Mouse (Mus musculus): ENCODE results near the gene Glod4.

The Glod4 gene

DNA sequence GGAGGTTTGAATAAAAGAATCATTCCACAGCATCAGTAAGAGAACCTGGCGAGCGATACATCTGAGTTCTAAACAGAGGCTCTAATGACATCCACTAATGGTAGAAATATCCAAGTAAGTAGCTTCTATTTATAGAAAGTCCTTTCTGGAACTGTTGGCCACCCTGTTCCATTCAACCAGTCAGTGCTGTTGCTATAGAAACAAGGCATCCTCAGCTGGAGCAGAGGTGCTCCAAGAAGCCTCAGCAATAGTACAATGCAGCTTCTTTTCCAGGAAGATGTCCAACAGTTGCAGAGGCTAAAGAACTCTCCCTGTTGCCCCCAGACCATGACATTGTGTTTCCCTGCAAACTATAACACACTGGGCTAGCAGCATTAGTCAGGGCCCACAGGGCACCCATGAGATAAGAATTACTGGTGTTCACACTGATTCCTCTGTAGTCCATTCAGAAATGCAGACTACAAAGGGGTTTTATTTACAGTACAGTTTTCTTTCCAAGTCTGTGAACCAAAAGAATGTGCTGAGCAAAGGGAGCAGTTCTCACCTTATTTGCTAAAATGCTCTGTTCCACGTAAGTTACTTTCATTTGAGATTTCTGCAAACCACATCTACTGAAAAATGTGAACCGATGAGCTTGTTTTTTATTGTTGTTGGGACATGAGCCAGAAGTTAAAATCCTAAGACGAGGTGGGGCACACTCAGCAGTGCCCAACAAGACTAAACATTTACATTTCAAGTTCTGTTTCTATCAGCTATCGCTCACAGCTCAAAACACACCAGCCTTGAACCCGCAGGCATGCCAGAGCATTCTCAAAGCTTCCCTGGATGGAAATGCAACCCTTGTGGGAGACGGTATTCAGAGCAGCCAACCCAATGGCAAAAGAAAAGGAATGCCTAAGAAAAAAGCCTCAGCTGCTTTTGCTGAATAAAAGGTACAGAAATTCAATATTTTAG is 95.2 kb downstream of the Glod4 start:
- DNase-seq (ENCODE audit: low spot score in 2 of 2) = no peak

DNA sequence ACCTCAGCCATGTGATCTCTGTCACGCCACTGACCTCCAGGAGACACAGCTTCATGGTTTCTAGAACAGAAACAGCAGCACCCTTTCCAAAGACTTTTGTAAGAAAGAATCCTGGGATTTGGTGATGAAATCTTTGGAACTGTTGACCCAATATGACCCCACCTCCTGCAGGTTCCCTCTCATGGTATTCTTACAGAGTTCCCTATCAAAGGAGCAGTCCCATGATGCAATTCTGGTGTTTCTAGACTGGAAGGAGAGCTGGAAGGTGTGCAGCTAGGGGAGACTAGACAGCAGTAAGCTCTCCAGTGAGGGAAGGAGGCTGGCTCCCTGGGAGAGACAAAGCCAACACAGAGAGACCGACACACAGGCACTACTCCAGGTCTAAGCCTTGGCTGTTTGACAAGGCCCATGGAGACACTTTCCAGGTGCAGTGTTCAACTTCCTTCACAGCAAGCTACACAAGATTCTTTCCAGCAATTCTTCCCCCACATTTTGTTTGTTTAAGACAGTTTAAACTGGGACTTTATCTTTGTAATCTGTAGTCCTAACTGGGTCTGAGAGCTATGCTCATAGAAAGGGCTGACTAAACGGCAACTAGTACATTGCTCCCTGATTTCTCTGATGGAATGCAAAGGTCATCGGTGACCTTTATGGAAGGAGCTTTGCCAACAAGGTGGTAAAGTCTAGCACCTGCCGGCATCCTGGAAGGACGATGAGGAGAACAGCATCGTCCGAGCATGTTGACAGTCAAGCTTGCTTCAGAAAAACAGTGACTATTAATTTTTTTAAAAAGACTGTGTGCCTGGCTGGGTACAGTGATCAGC is 97.1 kb downstream of the Glod4 start:
- no peak for DNase-seq (ENCODE audit: low spot score in 2 of 2)

DNA sequence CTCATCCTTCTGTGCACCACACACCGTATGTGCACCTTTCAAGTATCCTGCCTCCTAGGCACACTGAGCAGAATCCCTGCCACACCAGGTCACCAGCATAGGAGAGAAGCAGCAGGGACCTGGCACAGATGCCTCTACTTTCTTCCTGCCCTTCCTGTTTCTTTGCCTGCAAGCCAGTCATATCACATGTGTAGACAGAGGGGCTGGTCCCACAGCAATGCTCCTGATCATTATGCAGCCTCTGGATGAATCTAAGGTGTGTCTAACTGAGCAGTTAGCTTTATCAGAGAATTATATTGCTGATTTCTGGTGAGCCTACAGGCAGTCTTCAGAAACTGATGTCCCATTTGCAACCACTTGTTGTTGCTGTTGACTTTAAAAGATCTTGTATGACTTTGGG is 98.4 kb downstream of the Glod4 start:
- DNase-seq (ENCODE audit: low spot score in 2 of 2) = no peak

DNA sequence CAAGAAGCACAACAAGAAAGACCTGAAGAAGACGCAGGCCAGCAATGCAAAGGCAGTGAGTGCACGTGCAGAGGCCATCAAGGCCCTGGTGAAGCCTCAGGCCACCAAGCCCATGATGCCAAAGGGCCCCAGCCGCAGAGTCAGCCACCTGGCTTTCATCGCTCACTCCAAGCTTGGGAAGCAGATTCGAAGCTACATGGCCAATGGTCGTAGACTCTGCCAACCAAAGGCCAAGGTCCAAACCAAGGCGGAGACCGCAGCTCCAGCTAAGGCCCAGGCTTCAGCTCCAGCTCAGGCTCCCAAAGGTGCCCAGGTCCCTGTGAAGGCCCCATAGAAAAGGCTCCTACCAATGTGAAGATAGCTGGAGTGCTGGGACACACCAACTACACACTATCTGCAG is 99.1 kb downstream of the Glod4 start:
- DNase-seq (ENCODE audit: low spot score in 2 of 2) = no peak

DNA sequence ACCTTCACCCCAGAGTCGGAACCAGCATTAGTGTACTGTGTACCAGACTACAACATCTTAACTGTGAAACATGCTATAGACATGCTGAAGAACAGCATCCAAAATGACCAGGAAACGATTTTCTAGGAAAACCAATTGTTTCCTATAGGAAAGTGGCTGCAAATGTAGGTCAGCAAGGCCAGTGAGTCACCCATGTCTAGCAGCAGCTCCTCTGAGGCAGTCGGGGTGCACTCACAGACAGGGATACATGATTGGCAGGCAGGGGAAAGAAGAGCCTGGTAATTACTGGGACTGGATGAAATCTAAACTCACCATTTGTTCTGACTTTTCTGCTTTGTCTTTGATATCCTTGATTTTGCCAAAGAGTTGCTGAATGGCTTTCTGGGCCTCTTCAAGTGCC is 105.5 kb downstream of the Glod4 start:
- DNase-seq (ENCODE audit: low spot score in 2 of 2) = no peak

DNA sequence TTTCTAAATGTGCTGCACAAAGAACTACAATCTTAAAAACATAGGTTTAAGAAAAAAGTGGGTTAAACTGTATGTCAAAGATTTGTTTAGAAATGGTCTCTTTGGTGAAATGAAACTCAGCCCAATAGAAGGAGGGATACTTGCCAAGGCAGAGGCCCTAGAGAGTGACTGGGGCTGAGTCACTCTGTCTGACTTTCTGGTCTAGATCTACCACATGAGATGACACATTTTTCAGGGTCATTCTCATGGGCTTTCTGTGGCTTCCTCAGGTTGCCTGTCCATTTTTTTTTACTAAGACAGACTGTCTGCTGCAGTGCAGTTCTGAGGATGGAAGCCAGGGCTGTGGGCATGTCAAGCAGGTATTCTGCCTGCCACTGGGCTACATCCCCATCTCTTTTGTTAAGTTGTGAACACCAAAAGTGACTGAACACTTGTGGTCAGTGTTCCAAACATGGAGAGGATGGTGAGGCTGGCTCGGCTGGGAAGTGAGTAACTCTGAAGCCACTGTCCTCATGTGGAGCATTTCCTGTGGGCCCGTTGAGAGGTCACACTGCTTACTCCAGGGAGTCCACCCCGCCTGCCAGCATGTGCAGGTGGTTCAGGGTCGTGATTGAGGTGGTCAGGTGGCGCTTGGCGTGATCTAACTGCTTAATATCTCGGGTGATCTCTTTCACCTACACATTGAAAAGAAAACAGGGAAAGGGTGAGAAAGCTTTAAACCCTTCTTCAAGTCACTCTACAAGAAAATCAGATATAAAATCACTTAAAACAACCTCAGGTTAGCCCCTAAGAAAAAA is 107.7 kb downstream of the Glod4 start:
- DNase-seq (ENCODE audit: low spot score in 2 of 2) = no peak

DNA sequence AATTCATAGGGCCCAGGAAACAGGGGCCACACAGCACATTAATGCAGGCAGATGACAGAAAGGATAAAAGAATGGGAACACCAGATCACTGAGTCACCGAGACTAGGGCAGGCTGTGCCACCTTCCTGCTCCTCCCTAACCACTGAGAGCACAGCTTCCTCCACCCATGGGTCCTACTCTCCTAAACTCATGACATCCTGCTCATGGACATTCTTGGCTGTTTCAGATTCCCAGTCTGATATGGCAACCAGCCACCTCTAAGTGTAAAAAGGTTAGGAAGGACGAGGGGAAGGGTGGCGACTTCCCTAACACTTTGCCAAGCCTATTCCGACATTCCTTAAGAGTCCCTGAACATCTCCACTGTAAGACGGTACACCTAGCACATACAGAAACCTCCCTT is 112.7 kb downstream of the Glod4 start:
- no peak for DNase-seq (ENCODE audit: low spot score in 2 of 2)

DNA sequence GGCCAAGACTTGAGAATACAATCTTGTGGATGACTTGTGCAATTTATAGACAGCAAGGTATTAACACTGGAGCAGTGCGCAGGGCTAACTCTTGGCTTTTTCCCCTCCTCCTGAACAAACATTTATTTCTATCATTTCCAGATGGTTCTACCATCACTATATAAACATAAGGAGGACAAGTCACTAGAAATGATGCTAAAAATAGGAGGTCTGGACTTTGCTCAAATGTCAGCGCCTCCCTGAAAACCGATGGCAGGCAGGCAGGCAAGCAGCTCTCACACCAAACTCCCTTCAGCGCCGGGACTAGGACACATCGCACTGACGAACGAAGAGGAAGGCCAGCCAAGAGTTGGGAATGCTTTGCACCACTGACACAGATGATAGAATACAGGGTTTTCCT is 118.1 kb downstream of the Glod4 start:
- DNase-seq (ENCODE audit: low spot score in 2 of 2) = no peak

DNA sequence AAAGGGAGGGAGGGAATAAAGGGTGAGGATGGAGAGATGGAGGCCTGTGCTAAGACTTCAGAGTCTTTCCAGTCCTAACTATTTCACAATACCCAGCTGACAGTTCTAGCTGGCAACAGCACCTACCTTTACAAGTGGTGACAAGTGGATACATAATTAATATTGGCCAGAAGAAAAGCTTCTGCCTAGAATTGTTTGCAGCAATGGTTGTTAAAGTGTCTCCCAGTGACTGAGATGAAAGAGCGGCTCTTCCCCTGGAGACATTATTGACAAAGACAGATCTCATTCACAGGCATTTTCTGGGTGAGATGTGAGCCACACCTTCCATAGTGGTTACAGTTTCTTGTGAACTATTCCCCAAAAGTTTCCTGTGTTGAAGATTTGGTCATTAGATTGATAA is 120.0 kb downstream of the Glod4 start:
- no peak for DNase-seq (ENCODE audit: low spot score in 2 of 2)

DNA sequence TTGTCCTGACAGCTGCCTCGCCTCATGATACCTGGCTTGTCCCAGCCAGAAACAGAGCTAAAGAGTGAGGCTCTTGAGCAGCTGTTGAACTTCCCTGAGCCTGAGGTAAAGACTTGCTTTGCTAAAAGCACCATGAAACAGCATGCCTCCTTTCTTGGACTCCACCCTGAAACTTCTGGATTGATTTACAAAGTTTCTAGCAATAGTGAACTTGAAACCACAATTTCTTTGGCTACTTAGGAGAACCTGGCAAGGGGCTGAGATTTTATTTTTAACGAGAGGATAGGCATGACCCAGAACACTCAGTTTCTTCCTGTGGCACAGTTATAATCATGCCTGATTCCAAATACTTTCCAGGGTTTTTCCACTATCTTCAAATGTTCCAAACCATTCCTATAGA is 121.0 kb downstream of the Glod4 start:
- DNase-seq (ENCODE audit: low spot score in 2 of 2) = no peak

DNA sequence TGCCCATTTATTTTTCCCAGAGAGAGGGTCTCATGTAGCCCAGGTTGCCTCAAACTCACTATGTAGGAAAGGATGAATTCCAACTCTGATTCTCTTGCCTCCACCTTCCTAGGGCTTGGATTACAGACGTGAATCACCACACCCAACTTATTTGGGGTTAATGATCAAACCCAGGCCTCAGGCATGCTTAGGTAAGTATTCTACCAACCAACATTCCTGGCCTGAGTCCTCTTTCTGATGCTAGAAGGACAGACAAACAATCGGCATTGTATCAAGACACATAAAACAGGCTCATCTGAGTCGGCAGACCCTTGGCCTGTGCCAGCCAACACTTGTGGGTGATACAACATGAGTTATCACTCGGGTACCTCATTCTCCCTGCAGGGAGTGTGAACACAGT is 122.4 kb downstream of the Glod4 start:
- DNase-seq (ENCODE audit: low spot score in 2 of 2) = no peak

DNA sequence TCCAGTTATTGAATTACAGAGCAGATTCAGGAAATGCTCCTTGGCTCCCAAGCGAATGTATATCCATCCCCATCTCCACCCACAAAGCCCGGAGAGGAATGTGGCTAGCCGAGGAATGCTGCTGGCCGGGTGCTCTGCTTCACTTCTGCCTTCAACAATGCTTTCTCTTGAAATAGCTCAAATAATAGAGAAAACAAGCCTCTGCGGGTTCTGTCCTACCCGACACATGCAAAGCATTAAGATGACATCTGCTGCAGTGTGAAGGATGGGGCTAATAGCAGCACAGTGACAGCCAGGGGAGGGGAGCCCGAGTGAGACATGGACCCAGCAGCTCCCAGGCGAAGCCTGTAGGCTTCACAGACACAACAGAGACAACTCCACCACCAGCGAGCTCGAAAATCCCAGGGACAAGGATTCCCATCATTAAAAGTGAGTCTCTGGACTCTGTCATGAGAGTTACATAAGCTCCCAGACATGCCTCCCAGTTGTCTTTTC is 123.1 kb downstream of the Glod4 start:
- no peak for DNase-seq (ENCODE audit: low spot score in 2 of 2)

DNA sequence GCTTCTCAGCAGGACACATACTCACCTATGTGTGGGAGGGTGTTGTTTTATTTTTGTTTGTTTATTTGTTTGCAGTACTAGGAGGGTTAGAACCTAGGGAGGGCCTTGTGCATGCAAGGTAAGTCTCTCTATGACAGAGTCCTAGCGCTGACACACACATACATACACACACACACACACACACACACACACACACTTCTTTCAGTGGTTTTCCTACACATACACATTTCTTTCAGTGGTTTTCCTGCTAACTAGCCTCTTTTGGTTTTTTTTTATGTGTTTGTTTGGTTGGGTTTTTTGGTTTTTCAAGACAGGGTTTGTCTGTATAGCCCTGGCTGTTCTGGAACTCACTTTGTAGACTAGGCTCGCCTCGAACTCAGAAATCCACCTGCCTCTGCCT is 133.1 kb downstream of the Glod4 start:
- no peak for DNase-seq (ENCODE audit: low spot score in 2 of 2)

DNA sequence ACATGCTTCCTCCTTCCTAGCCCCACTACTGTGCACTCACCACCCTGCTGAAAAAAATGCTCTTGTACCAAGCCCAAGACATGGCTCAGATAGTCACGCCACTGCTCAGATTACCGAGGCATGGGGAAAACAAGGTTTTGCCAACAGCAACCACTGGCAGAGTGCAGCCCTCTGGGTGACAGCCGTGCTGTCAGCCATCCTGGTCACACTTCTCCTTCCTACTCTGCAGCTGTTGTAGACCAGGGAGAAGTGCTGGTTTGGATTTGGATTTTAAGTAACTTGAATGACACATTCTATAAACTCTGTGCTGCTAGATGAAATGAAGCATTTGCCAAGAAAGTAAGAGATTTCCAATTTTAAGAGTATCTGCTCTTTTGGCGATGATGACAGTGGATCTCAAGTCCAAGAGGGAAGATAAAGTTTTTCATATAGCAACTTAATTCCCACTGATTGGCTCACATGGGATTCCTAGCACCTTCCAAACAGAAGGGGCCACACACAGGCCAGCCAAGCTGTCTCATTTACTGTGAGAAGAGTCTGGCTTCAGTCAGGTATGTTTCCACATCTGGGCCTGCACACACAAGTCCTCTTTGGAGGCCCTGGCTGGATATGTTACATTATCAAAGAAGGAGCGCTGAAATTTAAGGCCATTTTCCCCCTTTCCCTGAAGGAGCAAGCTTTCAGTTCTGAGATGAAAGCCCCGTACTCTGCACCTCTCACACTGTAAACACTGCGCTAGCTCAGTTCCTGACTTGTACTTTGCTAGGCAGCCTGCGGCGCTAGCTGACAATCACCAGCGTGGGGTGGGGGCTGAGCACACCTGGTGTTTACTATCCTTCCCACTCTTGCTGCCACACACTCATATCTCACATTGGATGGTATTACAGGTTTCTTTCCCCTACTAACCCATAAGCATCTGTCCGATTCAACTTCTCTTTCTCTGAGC is 136.7 kb downstream of the Glod4 start:
- no peak for DNase-seq (ENCODE audit: low spot score in 2 of 2)

DNA sequence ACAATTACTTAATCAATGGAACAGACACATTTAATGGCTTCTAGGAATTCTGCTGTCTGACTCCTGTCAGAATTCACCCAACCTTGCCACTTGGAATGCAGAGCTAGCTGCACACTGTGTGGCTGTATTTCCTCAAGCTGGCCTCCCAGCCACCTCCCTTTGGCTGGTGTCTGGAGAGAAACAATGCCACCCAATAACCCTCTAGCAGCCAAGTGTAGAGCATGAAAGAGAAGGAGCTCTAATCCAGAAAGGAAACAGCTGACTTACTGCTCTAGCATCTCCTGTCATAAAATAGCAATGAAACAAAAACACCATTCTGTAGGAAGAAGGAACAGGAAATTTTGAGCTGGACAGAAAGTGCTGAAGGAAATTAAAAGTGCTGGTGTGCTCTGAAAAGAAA is 142.4 kb downstream of the Glod4 start:
- DNase-seq (ENCODE audit: low spot score in 2 of 2) = no peak

DNA sequence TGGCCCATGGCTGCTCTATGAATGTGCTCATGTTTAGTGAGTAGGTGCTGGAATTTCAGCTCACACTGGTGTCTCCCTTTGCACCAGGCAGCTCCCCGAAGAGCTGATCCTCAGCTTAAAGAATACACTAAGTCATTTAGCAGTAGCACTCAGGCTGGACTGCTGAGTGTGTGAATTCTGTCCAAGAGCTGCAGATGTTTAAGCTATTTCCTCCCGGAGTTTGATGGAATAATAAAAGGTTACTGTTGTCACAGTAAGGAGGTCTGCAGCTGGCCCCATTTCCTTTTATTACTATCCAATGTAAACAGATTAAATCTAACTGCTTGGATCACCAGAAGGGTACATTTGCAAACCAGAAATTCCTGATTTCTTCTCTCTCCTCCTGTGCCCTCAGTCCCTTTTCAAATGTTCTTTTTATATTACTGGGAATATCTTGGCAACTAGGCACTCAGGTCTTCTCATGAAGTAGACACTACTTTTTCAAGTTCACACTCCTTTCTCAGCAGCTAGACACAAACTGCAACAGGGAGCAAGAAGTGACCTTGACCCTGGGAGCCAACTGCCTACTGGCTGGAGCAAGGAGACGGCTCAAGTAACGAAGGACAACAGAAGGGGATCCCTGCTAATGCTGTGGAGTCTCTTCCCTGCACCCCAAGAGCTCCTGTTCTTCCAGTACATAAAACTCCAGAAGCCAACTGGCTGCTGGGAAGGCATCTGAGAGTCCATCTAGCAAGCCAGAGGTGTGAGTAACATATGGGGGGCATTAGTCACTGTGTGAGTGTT is 144.1 kb downstream of the Glod4 start:
- DNase-seq (ENCODE audit: low spot score in 2 of 2) = no peak

DNA sequence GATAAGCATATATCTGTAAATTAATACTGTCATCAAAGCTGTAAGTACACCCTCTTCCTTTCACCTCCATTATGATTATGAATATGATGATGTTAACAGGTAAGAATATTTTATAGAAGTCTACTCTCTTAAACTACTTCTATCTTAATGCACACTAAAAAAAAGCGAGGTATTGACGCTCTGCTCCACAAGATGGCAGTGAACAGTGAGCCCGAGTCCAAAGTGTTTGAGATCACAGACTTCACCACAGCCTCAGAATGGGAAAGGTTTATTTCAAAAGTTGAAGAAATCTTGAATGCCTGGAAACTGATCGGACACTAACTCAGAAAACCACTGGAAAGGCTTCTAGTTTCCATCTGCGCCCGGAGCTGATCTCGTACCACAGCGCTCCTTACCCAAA is 149.9 kb downstream of the Glod4 start:
- DNase-seq (ENCODE audit: low spot score in 2 of 2) = no peak

DNA sequence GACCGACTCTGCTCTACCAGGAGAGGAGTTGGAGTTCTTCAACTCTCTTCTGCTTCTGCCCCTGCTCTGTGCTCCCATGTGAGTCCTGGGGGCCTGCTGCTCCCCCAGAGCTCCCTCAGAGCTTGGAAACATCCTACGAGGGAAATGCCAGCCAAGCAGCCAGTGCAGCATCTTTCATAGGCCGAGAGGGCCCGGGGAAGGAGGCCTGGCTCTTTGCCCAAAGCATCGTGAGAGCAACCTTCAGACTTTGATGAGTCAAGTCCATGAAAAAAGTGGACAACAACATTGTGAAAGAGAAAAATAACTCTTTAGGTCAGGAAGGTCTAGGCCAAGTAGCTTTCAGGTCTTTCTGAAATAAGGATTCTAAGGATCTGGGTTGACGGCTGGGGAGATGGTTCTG is 153.7 kb downstream of the Glod4 start:
- no peak for DNase-seq (ENCODE audit: low spot score in 2 of 2)

DNA sequence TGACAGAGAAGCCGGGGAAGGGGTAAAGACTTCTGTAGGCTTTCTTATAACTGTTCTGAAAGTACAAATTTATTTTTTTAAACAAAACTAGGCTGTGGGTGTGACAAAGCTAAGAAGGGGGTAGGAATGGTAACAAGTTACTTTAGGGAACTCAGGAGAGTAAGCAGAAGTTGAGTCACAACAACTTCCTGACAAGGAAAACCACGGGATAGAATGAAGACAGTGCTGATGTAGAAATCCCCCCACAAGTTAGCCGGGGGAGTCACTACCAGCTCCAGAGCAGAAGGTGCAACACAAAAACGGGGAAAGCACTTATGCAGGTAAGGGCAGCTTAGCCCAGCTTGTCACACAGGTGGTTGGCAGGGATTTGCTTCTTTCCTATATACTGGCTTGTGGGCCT is 155.0 kb downstream of the Glod4 start:
- no peak for DNase-seq (ENCODE audit: low spot score in 2 of 2)
